Mouse (Mus musculus): Measurements from ENCODE around the gene Cd27. TPM values are rescaled to one million over a fixed set of nuclear protein-coding genes. Genes with fewer than 3 reads are reported as not detected.
"Not testable (repeated sequence)": the region's sequence is repeated elsewhere in the genome, so short reads cannot be mapped to it uniquely, and the experiment has no call there.

Cd27 gene
- polyA plus RNA-seq, 1 experiment from 2014 or later = 0.24 TPM

GRCm38 (mm10) chr6:125271455-125272227 lies 34.8 kb upstream of the Cd27 start:
- 0 out of 2 replicates have a peak overlapping the region, but pooled peaks have one; percentile 5 for H3K9ac ChIP-seq (ENCODE audit: low read length)
- 17% methylated on average over 17 of the region's 17 CpGs for WGBS
- peak; percentile 93 for ATAC-seq
- H3K4me3 ChIP-seq (ENCODE audit: low read depth, low read length) = no peak overlapping the region
- H3K4me2 ChIP-seq (ENCODE audit: low read length) = peak overlapping the region; percentile 32
- H3K9me3 ChIP-seq (replicated peaks; ENCODE audit: control insufficient read depth, low read length) = no peaks in the 10 kb centered on the region
- no peak overlapping the region for H3K27ac ChIP-seq (ENCODE audit: low read depth, low read length)
- no peaks in the 10 kb centered on the region for H3K27me3 ChIP-seq (replicated peaks; ENCODE audit: control insufficient read depth, insufficient read depth, low read length)
- peak; percentile 96 for DNase-seq (ENCODE audit: low spot score)
- H3K36me3 ChIP-seq (ENCODE audit: control insufficient read depth, insufficient read depth, low read length) = no peaks in the 10 kb centered on the region
- no peaks in the 10 kb centered on the region for H3K4me1 ChIP-seq (ENCODE audit: control insufficient read depth, insufficient read depth, low read length)

DNA sequence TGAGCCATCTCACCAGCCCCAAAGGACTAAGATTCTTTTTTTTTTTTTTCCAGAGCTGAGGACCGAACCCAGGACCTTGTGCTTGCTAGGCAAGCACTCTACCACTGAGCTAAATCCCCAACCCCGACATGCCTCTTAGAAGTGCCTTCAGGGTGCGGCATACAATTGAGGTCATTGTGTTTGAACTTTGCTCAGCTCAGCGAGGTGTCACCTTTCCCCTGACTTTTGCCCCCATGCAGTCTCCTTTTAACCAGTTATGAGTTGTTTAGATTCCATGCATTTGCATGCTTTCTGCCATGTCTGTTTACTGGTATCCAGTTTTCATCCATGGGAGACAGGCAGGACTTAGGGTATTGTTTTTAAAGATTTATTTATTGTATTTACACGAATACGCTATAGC lies 32.0 kb upstream of the Cd27 start:
- Histone ChIP-seq H3K4me3 (ENCODE audit: low read depth, low read length) (no peak overlapping the region), H3K9me3 (replicated peaks; ENCODE audit: control insufficient read depth, low read length) (no peaks in the 10 kb centered on the region), H3K36me3 (ENCODE audit: control insufficient read depth, insufficient read depth, low read length) (no peaks in the 10 kb centered on the region), H3K27me3 (replicated peaks; ENCODE audit: control insufficient read depth, insufficient read depth, low read length) (no peaks in the 10 kb centered on the region), H3K27ac (ENCODE audit: low read depth, low read length) (no peak overlapping the region), H3K9ac (ENCODE audit: low read length) (no peak overlapping the region), H3K4me1 (ENCODE audit: control insufficient read depth, insufficient read depth, low read length) (no peaks in the 10 kb centered on the region), H3K4me2 (ENCODE audit: low read length) (no peak overlapping the region)
- DNase-seq (ENCODE audit: low spot score) (no peak), ATAC-seq (no peak)
- 50% methylated on average over 6 of the region's 6 CpGs for WGBS

DNA sequence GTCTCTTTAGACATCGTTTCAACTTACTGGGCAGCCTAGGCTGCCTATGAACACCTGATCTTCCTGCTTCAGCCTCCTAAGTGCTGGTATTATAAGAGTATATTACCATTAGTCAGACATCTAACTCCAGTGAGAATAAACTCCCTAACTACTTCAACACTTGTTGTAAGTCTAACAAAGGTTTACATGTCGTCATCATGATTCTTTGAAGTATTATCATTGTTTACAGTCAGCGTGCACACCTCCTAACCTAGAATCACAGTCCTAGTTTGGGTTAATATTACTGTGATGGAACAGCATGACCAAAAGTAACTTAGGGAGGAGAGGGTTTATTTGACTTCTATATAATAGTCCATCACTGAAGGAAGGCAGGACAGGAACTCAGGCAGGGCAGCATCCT lies 30.7 kb upstream of the Cd27 start:
- H3K27ac ChIP-seq (ENCODE audit: low read depth, low read length) = no peak overlapping the region
- H3K4me2 ChIP-seq (ENCODE audit: low read length) = no peak overlapping the region
- H3K36me3 ChIP-seq (ENCODE audit: control insufficient read depth, insufficient read depth, low read length) = no peaks in the 10 kb centered on the region
- ATAC-seq (no peak), DNase-seq (ENCODE audit: low spot score) (no peak)
- H3K27me3 ChIP-seq (replicated peaks; ENCODE audit: control insufficient read depth, insufficient read depth, low read length) = no peaks in the 10 kb centered on the region
- H3K9me3 ChIP-seq (replicated peaks; ENCODE audit: control insufficient read depth, low read length) = no peaks in the 10 kb centered on the region
- WGBS = 79% methylated on average over 3 of the region's 3 CpGs
- no peak overlapping the region for H3K9ac ChIP-seq (ENCODE audit: low read length)
- no peak overlapping the region for H3K4me3 ChIP-seq (ENCODE audit: low read depth, low read length)
- no peaks in the 10 kb centered on the region for H3K4me1 ChIP-seq (ENCODE audit: control insufficient read depth, insufficient read depth, low read length)

DNA sequence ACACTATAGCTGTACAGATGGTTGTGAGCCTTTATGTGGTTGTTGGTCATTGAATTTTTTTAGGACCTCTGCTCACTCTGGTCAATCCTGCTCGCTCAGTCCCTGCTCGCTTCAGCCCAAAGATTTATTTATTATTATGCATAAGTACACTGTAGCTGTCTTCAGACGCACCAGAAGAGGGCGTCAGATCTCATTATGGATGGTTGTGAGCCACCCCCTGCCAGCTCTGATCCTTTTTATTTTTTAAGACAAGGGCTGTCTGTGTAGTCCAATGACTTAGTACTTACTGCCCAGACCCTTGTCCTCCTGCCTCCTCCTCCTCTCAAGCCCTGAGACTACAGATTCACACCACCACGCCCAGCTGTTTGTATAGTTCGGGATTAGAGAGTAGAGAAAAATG lies 29.8 kb upstream of the Cd27 start:
- not testable (repeated sequence) for H3K9me3 ChIP-seq (replicated peaks; ENCODE audit: control insufficient read depth, low read length); ATAC-seq; H3K4me3 ChIP-seq (ENCODE audit: low read depth, low read length); H3K36me3 ChIP-seq (ENCODE audit: control insufficient read depth, insufficient read depth, low read length); H3K27me3 ChIP-seq (replicated peaks; ENCODE audit: control insufficient read depth, insufficient read depth, low read length); H3K4me2 ChIP-seq (ENCODE audit: low read length); H3K4me1 ChIP-seq (ENCODE audit: control insufficient read depth, insufficient read depth, low read length); H3K9ac ChIP-seq (ENCODE audit: low read length); H3K27ac ChIP-seq (ENCODE audit: low read depth, low read length); DNase-seq (ENCODE audit: low spot score)
- 64% methylated on average over 6 of the region's 6 CpGs for WGBS

DNA sequence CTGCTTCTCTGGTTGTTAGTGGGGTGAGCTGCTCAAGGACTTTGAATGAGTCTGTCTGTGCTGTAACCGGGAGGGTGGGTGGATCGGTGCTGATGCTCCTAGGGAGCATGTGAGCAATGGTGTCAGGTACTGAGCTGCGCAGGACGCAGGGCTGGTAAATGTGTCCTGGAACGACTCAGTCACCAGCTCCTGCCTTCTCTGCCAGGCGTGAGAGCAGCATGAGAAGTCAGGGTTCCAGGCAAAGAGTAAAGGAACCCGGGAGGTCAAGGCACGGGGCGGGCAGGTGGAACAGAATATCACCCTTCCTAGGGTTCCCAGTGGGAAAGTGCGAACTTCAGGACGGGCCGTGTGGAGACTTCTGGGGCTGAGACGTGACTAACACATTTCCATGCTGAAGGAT lies 29.3 kb upstream of the Cd27 start:
- H3K4me1 ChIP-seq (ENCODE audit: control insufficient read depth, insufficient read depth, low read length) = no peaks in the 10 kb centered on the region
- no peaks in the 10 kb centered on the region for H3K36me3 ChIP-seq (ENCODE audit: control insufficient read depth, insufficient read depth, low read length)
- WGBS = 75% methylated on average over 13 of the region's 13 CpGs
- H3K4me2 ChIP-seq (ENCODE audit: low read length) = no peak overlapping the region
- DNase-seq (ENCODE audit: low spot score) = no peak
- no peak overlapping the region for H3K4me3 ChIP-seq (ENCODE audit: low read depth, low read length)
- no peak for ATAC-seq
- H3K27ac ChIP-seq (ENCODE audit: low read depth, low read length) = no peak overlapping the region
- H3K27me3 ChIP-seq (replicated peaks; ENCODE audit: control insufficient read depth, insufficient read depth, low read length) = no peaks in the 10 kb centered on the region
- H3K9ac ChIP-seq (ENCODE audit: low read length) = no peak overlapping the region
- no peaks in the 10 kb centered on the region for H3K9me3 ChIP-seq (replicated peaks; ENCODE audit: control insufficient read depth, low read length)

GRCm38 (mm10) chr6:125265239-125265638 lies 28.4 kb upstream of the Cd27 start:
- H3K36me3 ChIP-seq (ENCODE audit: control insufficient read depth, insufficient read depth, low read length) = no peaks in the 10 kb centered on the region
- no peaks in the 10 kb centered on the region for H3K4me1 ChIP-seq (ENCODE audit: control insufficient read depth, insufficient read depth, low read length)
- no peak overlapping the region for H3K4me3 ChIP-seq (ENCODE audit: low read depth, low read length)
- 67% methylated on average over 10 of the region's 10 CpGs for WGBS
- H3K27ac ChIP-seq (ENCODE audit: low read depth, low read length) = no peak overlapping the region
- no peaks in the 10 kb centered on the region for H3K27me3 ChIP-seq (replicated peaks; ENCODE audit: control insufficient read depth, insufficient read depth, low read length)
- H3K9me3 ChIP-seq (replicated peaks; ENCODE audit: control insufficient read depth, low read length) = no peaks in the 10 kb centered on the region
- H3K4me2 ChIP-seq (ENCODE audit: low read length) = no peak overlapping the region
- H3K9ac ChIP-seq (ENCODE audit: low read length) = no peak overlapping the region
- DNase-seq (ENCODE audit: low spot score) = no peak
- no peak for ATAC-seq

DNA sequence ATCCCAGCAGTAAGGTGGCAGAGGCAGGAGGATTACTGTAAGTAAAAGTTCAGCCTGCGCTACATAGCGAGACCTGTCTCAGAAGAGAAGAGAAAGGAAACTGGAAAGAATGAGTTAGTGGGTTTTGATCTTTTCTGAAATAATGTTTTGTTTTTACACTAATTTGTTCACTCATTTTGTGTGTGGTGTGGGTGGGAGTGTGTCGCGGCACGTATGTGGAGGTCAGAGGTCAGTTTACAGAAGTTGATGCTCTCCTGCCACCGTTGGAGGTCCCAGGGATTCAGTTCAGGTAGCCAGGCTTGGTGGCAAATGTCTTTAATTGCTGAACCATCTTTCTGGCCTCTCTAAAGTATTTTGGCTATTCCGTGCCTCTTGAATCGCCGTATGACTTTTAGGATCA lies 27.4 kb upstream of the Cd27 start:
- no peaks in the 10 kb centered on the region for H3K4me1 ChIP-seq (ENCODE audit: control insufficient read depth, insufficient read depth, low read length)
- 93% methylated on average over 9 of the region's 9 CpGs for WGBS
- H3K9me3 ChIP-seq (replicated peaks; ENCODE audit: control insufficient read depth, low read length) = no peaks in the 10 kb centered on the region
- DNase-seq (ENCODE audit: low spot score) = no peak
- no peak overlapping the region for H3K9ac ChIP-seq (ENCODE audit: low read length)
- no peaks in the 10 kb centered on the region for H3K27me3 ChIP-seq (replicated peaks; ENCODE audit: control insufficient read depth, insufficient read depth, low read length)
- ATAC-seq = no peak
- no peaks in the 10 kb centered on the region for H3K36me3 ChIP-seq (ENCODE audit: control insufficient read depth, insufficient read depth, low read length)
- no peak overlapping the region for H3K27ac ChIP-seq (ENCODE audit: low read depth, low read length)
- no peak overlapping the region for H3K4me3 ChIP-seq (ENCODE audit: low read depth, low read length)
- no peak overlapping the region for H3K4me2 ChIP-seq (ENCODE audit: low read length)

DNA sequence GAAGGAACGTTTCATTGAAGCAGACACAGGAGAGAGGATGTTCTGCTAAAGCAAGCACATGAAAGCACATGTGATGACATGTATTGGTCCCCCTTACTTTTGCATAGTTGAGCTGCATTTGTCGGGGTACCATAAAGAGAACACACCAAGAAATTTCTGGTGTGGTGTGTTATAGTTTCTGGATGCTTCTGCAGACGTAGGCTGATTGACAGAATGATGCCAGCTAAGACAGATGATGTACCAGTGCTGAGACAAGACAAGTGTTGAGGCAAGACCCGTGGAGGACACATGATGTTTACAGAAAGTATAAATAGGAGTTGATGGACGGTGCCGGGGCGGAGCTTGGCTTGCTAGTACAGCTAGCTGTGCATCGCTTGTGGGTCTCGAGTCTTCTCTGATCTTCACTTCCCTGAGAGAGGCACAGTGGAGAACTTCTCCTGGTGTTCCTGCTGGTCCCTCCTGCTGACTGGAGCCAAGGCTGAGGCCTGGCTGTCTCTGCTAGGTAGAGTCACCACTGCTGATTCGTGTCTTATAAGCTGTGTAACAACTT lies 23.3 kb upstream of the Cd27 start:
- H3K9me3 ChIP-seq (replicated peaks; ENCODE audit: control insufficient read depth, low read length) = no peaks in the 10 kb centered on the region
- H3K9ac ChIP-seq (ENCODE audit: low read length) = no peak overlapping the region
- H3K4me3 ChIP-seq (ENCODE audit: low read depth, low read length) = no peak overlapping the region
- no peaks in the 10 kb centered on the region for H3K36me3 ChIP-seq (ENCODE audit: control insufficient read depth, insufficient read depth, low read length)
- no peak overlapping the region for H3K27ac ChIP-seq (ENCODE audit: low read depth, low read length)
- no peaks in the 10 kb centered on the region for H3K4me1 ChIP-seq (ENCODE audit: control insufficient read depth, insufficient read depth, low read length)
- no peak for DNase-seq (ENCODE audit: low spot score)
- H3K27me3 ChIP-seq (replicated peaks; ENCODE audit: control insufficient read depth, insufficient read depth, low read length) = no peaks in the 10 kb centered on the region
- H3K4me2 ChIP-seq (ENCODE audit: low read length) = no peak overlapping the region
- WGBS = 86% methylated on average over 10 of the region's 10 CpGs
- no peak for ATAC-seq

DNA sequence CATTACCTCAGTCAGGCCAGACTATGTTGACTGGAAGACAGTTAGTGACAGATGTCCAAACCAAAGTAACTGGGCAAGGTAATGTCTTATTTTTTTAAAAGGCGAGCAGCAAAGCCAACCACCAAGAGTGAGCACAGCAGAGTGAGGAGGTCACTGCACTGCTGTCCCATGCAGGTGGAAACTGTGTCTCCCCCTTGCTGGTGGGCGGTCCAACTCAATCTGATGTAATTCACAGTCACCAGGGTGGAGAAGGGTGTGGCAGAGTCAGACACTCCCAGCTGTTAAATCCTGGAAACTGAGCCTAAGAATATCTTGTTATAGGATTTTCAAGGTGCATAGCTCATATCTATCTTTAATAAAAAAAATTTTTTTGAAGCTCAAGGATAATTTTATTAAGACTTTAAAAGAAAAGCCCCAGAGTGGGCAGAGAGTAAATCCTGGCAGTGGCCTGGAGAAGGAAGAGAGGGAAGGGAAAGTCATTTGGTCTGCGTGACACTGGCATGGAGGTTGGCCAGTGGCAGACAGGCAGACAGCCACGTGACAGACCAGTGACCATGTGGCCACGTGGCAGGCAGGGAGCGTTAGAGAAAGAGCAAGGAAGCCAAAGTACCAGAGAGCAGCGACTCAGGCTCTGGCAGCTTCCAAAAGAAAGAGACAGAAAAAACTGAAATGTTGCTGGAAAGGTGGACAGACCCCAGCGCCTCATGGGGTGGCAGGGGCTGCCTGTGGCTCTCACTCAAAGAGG lies 19.6 kb upstream of the Cd27 start:
- no peaks in the 10 kb centered on the region for H3K36me3 ChIP-seq (ENCODE audit: control insufficient read depth, insufficient read depth, low read length)
- no peak overlapping the region for H3K4me3 ChIP-seq (ENCODE audit: low read depth, low read length)
- H3K27me3 ChIP-seq (replicated peaks; ENCODE audit: control insufficient read depth, insufficient read depth, low read length) = no peaks in the 10 kb centered on the region
- no peak overlapping the region for H3K27ac ChIP-seq (ENCODE audit: low read depth, low read length)
- no peak overlapping the region for H3K4me2 ChIP-seq (ENCODE audit: low read length)
- DNase-seq (ENCODE audit: low spot score) = no peak
- H3K9ac ChIP-seq (ENCODE audit: low read length) = no peak overlapping the region
- WGBS = 81% methylated on average over 8 of the region's 8 CpGs
- no peaks in the 10 kb centered on the region for H3K4me1 ChIP-seq (ENCODE audit: control insufficient read depth, insufficient read depth, low read length)
- no peak for ATAC-seq
- H3K9me3 ChIP-seq (replicated peaks; ENCODE audit: control insufficient read depth, low read length) = no peaks in the 10 kb centered on the region

Measured in forebrain, embryonic 14.5 days (tissue).